Mouse (Mus musculus): ENCODE data around the gene Hlcs. TPM values are rescaled to one million over a fixed set of nuclear protein-coding genes. Genes with fewer than 3 reads are reported as not detected.

The Hlcs gene
- total RNA-seq, 2 experiments from 2014 or later, result 13.5 to 13.9 TPM

DNA sequence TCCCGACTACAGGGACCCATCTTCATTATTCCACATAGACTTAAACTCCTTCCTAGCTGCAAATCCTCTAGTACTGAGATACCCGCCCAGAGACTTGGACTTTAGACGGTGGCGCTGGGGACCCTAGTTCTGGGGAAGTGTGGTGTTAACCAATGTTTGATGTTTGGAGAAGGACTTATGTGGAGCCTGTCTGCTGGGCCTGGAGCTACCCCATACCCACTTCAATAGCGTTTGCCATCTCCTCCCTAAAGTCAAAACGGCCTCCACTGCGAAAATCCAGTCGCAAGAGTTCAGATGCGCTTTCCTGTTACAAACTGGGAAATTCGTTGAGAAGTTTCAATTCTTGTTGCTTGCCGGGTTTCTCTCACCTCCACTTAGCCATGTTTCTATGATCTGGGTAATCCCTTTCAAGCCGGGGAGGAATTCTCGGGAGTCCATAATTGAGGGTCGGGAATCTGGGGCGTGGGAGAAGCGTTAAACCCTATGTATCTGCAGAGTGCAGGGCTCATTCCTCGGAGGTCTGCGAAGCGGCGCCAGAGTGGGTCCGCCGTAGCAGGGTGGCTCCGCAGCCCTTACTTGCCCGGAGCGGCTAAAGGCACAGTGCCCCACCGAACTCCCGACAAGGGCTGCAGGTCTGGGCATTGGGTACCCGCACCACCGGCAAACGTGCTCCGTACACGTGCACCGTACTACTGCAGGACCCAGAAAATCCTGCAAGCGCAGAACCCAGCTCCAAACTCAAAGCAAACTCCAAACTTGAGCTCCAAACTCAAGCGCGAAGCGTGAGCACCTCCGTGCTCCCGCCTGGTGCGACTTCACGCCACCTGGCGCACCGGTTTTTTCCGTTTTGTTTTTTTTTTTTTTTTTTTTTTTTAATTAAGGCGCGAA, 230.2 kb downstream of the Hlcs start:
- no peak for DNase-seq (ENCODE audit: low spot score in 2 of 2)

- no peak for DNase-seq (ENCODE audit: low spot score in 2 of 2)
These were observed 231.2 kb downstream of the Hlcs start for GRCm38 (mm10) chr16:94081996-94082708.

DNA sequence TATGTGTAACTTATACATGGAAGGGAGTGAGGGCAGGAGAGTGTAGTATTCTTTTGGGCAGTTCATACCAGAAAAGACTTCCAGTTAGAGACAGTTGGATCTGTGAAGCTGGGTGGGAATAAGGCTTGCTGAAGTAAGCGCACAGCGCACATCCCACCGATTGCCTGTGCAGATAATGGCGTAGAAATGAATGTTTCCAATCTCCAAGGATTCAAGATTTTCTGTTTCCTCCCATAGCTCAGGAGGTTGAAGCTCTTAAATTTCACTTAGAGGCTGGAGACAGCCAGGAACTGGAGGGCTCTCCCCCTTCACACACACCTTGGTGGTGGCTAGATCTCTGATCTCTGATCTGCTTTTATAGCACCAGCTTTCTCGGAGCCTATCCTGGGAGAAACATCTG, 231.8 kb downstream of the Hlcs start:
- DNase-seq (ENCODE audit: low spot score in 2 of 2), result no peak

GRCm38 (mm10) chr16:94079856-94080555, 233.4 kb downstream of the Hlcs start:
- DNase-seq (ENCODE audit: low spot score in 2 of 2), result no peak

DNA sequence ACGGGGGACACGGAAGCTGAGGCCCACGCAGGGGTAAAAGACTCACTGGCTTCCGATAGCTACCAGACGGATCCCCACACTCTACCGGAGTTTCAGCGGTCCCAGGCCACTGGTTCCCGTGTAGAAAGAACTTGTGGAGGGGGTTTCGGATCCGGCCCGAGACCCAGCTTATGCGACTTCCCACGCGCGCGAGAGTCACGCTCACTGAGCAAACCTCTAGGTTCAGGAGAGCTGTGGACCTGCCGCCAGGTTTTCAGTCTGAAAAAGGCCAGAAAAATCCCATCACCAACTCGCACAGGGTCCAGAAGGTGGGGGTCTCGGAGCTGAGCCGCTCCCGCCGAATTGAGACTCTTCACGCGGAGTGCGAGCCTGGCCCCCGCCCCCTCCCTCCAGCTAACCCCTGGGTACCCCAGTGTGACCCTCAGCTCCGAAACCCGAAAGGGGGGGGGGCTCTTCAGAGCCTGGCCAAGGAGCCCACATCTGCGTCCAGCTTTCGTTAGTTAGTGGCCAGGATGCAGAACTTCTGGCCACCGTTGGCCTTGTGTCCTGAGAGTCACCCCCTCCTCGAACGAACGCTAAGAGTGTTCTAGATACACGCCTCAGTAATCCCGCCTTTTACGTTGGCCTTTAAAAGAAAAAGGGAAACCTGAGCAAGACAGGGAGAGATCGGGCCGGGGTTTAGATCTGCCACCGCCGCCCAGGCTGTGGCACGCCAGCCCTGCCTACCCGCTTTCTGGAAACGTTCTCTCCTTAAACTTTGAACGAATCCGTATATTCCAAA, 234.1 kb downstream of the Hlcs start:
- no peak for DNase-seq (ENCODE audit: low spot score in 2 of 2)

Small RNAs within 50 kb of the gene (microRNA-seq; reads per million reads assigned to microRNA genes)
- 0 reads per million in 2 experiments for gene Gm23062

Other genes starting within 250 kb of the Hlcs start
- under 1 TPM; 0.30 to 0.47 TPM for gene Sim2, start 228.6 kb downstream of the Hlcs start, total RNA-seq (2021)
- gene Ripply3, start 14.8 kb upstream of the Hlcs start, total RNA-seq (2021), result under 1 TPM in 1 of 2 experiments, not detected in 1; 0.20 TPM
- 100 to 1,000 TPM; 823 to 869 TPM for gene Ttc3, start 57.0 kb upstream of the Hlcs start, total RNA-seq (2021)
- 10 to 100 TPM; 35.5 to 40.7 TPM for gene Pigp, start 58.3 kb upstream of the Hlcs start, total RNA-seq (2021)
- gene Vps26c, start 213.3 kb upstream of the Hlcs start, total RNA-seq (2021), result 10 to 100 TPM; 34.7 to 37.9 TPM